Mouse (Mus musculus): ENCODE data around the gene Tmem51.
A peak's percentile ranks its signal among the peaks of the same experiment; 100 is the strongest.
"Not testable (repeated sequence)": the region's sequence is repeated elsewhere in the genome, so short reads cannot be mapped to it uniquely, and the experiment has no call there.

Gene Tmem51

GRCm38 (mm10) chr4:142024536-142024935, 59.6 kb downstream of the Tmem51 start:
- DNase-seq (ENCODE audit: low spot score) = no peak

- no peak for DNase-seq (ENCODE audit: low spot score)
These were observed 60.9 kb downstream of the Tmem51 start for GRCm38 (mm10) chr4:142023166-142023565.

- no peak for DNase-seq (ENCODE audit: low spot score)
These were observed 66.4 kb downstream of the Tmem51 start for GRCm38 (mm10) chr4:142017686-142018085.

GRCm38 (mm10) chr4:142014659-142015608, 69.2 kb downstream of the Tmem51 start, which contains the start of gene Fhad1:
Gene Fhad1 (minus strand): TSS chr4:142015082.
- DNase-seq (ENCODE audit: low spot score) = peak; percentile 30

GRCm38 (mm10) chr4:142011236-142011635, 72.9 kb downstream of the Tmem51 start:
- no peak for DNase-seq (ENCODE audit: low spot score)

- DNase-seq (ENCODE audit: low spot score) = no peak
These were observed 73.7 kb downstream of the Tmem51 start for GRCm38 (mm10) chr4:142010441-142010840.

GRCm38 (mm10) chr4:142008206-142008605, 75.9 kb downstream of the Tmem51 start:
- no peak for DNase-seq (ENCODE audit: low spot score)

GRCm38 (mm10) chr4:142000581-142000980, 83.5 kb downstream of the Tmem51 start:
- DNase-seq (ENCODE audit: low spot score) = no peak

GRCm38 (mm10) chr4:141999494-142000074, 84.5 kb downstream of the Tmem51 start:
- DNase-seq (ENCODE audit: low spot score) = no peak

GRCm38 (mm10) chr4:141998282-141998821, 85.8 kb downstream of the Tmem51 start:
- DNase-seq (ENCODE audit: low spot score) = no peak

GRCm38 (mm10) chr4:141996880-141997279, 87.2 kb downstream of the Tmem51 start:
- no peak for DNase-seq (ENCODE audit: low spot score)

- DNase-seq (ENCODE audit: low spot score) = no peak
These were observed 88.0 kb downstream of the Tmem51 start for GRCm38 (mm10) chr4:141996086-141996485.

GRCm38 (mm10) chr4:141994062-141994471, 90.0 kb downstream of the Tmem51 start:
- DNase-seq (ENCODE audit: low spot score) = not testable (repeated sequence)

- no peak for DNase-seq (ENCODE audit: low spot score)
These were observed 90.6 kb downstream of the Tmem51 start for GRCm38 (mm10) chr4:141993347-141994061.

GRCm38 (mm10) chr4:141992530-141993204, 91.4 kb downstream of the Tmem51 start:
- DNase-seq (ENCODE audit: low spot score) = no peak

- DNase-seq (ENCODE audit: low spot score) = no peak
These were observed 95.9 kb downstream of the Tmem51 start for GRCm38 (mm10) chr4:141988178-141988577.

GRCm38 (mm10) chr4:141983689-141984088, 100.4 kb downstream of the Tmem51 start:
- no peak for DNase-seq (ENCODE audit: low spot score)

- DNase-seq (ENCODE audit: low spot score) = no peak
These were observed 102.6 kb downstream of the Tmem51 start for GRCm38 (mm10) chr4:141981475-141981874.

Data from T-cell, adult 2 months (primary cell).